Mouse (Mus musculus) gastrocnemius, adult 8-10 months (tissue): ENCODE results near the gene Ninl. TPM values are rescaled to one million over a fixed set of nuclear protein-coding genes. Genes with fewer than 3 reads are reported as not detected.

ENCODE experiments used
- DNase-seq, 2 experiments: peaks; one replicate each; pipeline ENCODE4 v3.0.0; 2022; ENCODE audit warnings: low spot score in 2 of 2
- total RNA-seq, 4 experiments: library from RNA; stranded (reverse); gene quantifications; 2 replicates each; pipeline ENCODE4 v1.2.4; 2022

Gene Ninl
- total RNA-seq, 4 experiments from 2014 or later: 0.22 to 0.65 TPM; not detected in 2

GRCm38 (mm10) chr2:150999021-150999420 lies 40.2 kb downstream of the Ninl start:
- no peak for DNase-seq

- DNase-seq: no peak
Measured at GRCm38 (mm10) chr2:150997618-150998017, 41.6 kb downstream of the Ninl start.

DNA sequence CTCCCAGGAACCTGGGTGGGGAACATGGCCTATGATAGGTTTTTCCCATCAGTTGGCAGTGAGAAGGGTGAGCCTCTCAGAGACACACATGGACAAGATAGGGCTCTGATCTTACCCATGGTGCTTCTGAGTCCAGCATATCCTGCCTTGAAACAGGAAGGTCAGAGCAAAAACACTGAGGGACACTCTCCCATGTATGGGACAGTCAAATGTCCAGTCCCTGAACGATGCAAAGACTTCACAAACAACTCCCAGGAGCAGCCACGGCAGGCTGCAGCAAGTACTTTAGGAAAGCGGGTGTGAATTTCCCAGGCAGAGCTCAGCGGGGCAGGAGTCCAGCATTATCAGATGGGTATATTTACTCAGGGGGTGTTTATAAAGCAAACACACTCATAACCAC lies 43.9 kb downstream of the Ninl start:
- DNase-seq: no peak

GRCm38 (mm10) chr2:150991050-150991449 lies 48.1 kb downstream of the Ninl start:
- DNase-seq: no peak

- DNase-seq: no peak
Measured at GRCm38 (mm10) chr2:150990506-150990905, 48.7 kb downstream of the Ninl start.

- no peak for DNase-seq
Measured at GRCm38 (mm10) chr2:150985359-150985758, 53.8 kb downstream of the Ninl start.

DNA sequence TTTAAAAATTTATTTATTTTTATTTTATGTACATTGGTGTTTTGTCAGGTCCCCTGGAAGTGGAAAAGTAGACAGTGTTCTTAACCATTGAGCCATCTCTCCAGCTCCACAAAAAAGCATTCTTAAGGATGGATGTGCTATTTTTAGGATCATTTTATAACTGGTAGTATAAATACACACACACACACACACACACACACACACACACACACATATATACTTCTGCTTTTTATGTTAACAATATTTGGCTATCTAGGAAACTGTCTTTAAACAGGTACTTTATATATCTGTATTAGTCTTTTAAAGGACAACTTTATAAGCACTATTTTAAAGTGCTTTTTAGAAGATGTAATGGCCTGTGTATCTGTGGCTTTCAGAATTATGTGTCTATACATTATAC lies 57.1 kb downstream of the Ninl start:
- no peak for DNase-seq

- DNase-seq: no peak
Measured at GRCm38 (mm10) chr2:150981524-150981923, 57.7 kb downstream of the Ninl start.

- DNase-seq: no peak
Measured at GRCm38 (mm10) chr2:150979861-150980620, 59.1 kb downstream of the Ninl start.

- no peak for DNase-seq
Measured at GRCm38 (mm10) chr2:150978791-150979190, 60.4 kb downstream of the Ninl start.

- DNase-seq: no peak
Measured at GRCm38 (mm10) chr2:150977676-150978075, 61.5 kb downstream of the Ninl start.

DNA sequence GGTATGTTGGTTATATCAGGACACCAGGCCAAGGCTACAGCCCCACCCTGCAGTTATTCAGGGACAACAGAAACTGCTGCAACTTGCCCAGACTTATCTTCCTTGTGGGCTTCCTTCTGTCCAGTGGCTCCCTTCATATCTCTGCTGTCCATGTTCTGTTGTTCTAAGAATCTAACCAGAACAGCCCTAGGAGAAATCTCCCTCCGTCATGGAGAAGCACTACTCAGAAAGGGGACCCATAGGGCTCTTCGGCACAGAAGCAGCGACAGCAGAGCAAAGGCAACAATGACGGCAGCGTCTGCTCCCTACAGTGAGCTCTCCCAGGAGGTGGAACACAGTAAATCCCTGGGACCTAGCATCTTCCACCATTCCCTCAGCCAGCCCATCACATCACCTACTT lies 62.3 kb downstream of the Ninl start:
- DNase-seq: no peak

GRCm38 (mm10) chr2:150973401-150974115 lies 65.6 kb downstream of the Ninl start:
- DNase-seq: no peak

- DNase-seq: no peak
Measured at GRCm38 (mm10) chr2:150972681-150973080, 66.5 kb downstream of the Ninl start.

DNA sequence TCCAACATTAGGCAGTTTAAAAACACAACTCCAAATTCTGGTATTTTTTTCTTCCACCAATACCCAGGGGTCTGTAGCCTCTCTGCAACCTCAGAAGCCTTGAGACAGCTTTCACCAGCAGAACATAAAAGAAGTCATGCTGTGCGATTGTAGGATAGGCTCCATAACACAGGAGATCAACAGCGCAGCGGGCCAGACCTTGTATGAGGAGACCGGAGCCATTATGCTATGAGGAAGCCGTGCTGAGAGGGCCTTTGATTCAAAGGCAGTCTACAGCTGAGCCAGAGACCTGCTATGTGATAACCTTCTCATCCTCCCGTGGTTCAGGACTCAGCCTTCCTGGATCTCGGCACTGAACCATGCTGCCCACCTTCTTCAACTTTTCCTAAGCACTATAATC lies 67.3 kb downstream of the Ninl start:
- no peak for DNase-seq

- no peak for DNase-seq
Measured at GRCm38 (mm10) chr2:150969231-150969630, 70.0 kb downstream of the Ninl start.

DNA sequence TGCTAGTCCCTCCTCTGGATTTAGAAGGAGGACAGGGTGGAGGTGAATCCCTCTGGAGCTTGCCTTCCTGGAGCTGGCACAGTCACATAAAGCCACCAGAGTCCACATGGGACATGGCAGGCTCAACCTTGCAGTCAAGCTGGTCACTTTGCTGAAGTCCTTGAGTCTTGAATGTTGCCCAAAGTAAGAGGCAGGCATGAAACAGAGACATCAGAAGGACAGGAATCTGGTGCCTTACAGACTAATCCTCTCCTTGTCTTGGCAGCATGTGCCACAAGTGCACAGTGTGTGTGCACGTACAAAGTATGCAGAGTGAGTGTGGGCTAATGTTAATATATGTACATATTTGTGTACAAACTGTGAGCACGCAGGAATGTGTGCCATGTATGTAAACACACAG lies 71.7 kb downstream of the Ninl start:
- no peak for DNase-seq

GRCm38 (mm10) chr2:150965951-150966350 lies 73.2 kb downstream of the Ninl start:
- no peak for DNase-seq

- DNase-seq: no peak
Measured at GRCm38 (mm10) chr2:150964641-150965040, 74.5 kb downstream of the Ninl start.

DNA sequence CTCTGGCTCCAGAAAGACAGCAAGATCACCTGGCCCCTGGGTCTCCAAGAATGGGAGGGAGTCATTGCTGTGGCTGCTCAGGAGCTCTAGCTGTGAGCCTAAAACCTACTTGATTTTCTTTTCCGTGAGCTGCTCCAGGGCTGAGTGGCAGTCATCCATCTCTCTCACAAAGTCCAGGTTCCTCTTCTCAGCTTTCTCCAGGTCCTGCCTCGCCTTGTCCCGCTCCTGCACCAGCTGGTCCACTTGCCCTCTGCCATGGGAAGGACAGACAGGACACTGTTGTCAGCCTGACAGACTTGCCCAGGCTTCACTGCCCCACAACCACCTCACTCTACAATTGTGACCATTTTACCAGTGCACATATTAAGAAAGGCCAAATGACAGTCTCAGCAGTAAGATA lies 75.9 kb downstream of the Ninl start:
- DNase-seq: no peak

- no peak for DNase-seq
Measured at GRCm38 (mm10) chr2:150959521-150959920, 79.7 kb downstream of the Ninl start.

DNA sequence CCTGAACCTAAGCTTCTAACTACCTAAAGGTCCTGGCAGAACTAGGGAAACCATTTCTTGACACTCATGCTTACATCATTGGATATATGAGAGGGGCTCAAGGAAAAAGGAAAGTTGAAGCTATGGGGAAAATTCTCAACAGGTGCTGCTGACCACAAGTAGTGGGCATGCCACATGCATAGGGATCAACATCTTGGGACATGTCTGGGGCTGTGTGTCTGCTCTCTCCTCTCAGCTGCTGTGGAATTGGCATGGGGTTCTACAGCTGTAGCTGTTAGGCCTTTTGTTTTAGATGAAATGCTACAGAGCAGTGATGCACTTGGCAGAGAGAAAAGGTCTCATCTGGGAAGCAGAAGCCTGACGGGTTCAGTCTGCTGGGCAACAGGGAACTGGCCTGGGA lies 83.3 kb downstream of the Ninl start:
- DNase-seq: no peak

- DNase-seq: no peak
Measured at GRCm38 (mm10) chr2:150951201-150951600, 88.0 kb downstream of the Ninl start.
